Mouse (Mus musculus): ENCODE results near the gene Zbtb7b. TPM values are rescaled to one million over a fixed set of nuclear protein-coding genes. Genes with fewer than 3 reads are reported as not detected.
A peak's percentile ranks its signal among the peaks of the same experiment; 100 is the strongest.

The Zbtb7b gene
- total and polyA plus RNA-seq, 2 experiments from 2014 or later, result 2.4 to 18.4 TPM

DNA sequence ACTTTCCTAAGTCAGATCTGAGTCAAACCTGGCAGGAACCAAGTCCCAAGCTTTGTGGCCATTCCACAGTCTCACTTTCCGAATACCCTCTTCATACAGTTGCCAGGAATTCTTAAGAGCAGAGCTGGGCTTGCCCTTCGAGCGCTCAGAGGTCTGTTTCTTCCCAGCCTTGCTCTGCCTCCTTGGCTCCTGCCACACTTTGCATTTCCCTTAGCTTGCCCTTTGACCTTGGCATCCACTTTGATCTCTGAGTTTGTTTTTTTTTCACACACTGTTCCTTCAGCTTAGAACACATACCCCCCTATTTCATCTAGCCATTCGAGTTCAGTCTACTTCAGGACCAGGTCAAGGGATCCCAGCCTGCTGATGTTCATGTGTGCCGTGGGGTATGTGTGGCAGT lies 43.3 kb downstream of the Zbtb7b start:
- ATAC-seq (ENCODE audit: insufficient read depth, low read depth), result no peak
- 74% methylated on average over 5 of the region's 5 CpGs for WGBS
- TF ChIP-seq EP300 (IDR thresholded peaks at IDR 0.05; ENCODE audit: low read depth), result no peak
- TF ChIP-seq CTCF (IDR thresholded peaks at IDR 0.05; ENCODE audit: low read depth), result no peak

DNA sequence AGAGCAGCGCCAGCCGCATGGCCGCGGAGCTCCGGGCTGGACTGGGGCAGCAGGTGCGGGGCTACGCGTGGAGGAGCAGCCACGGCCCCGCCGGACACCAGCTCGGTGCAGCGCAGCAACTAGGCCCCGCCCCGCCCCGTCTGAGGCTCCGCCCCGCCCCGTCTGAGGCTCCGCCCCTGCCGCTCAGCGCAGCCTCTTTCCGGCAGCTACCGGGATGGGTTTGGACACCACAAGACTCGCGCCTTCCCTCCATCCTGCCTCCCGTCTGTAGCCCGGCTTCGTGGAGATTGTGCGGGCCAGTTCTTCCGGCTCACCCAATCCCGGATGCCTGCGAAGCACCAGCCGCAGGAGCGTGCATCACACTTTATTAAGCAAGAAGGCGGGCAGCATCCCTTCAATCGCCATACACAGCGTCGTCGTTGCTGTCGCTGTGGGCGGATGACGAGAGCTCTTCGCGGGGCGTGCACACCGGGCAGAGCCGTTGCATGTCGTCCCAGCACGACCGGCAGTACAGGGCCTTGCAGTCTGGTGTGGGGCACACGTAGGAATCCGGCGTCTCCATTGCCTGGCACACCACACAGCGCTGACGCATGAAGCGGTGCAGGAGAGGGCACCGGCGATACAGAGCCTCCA lies 44.6 kb downstream of the Zbtb7b start, which contains the start of gene Adam15:
Adam15 (minus strand) TSS at position 128 of the 633 bp plus-strand sequence.
- TF ChIP-seq EP300 (IDR thresholded peaks at IDR 0.05; ENCODE audit: low read depth) (no peak), CTCF (IDR thresholded peaks at IDR 0.05; ENCODE audit: low read depth) (no peak)
- no peaks in the 10 kb centered on the region for H3K9me3 ChIP-seq (replicated peaks; ENCODE audit: control insufficient read depth, low read length)
- H3K36me3 ChIP-seq (replicated peaks; ENCODE audit: control insufficient read depth, insufficient read depth, low read length), result peaks cover 9% of the 10 kb centered on the region
- H3K27ac ChIP-seq (ENCODE audit: low read depth), result peak within 1 kb of the TSS; percentile 82
- ATAC-seq (ENCODE audit: insufficient read depth, low read depth) (peak; percentile 84), DNase-seq (ENCODE audit: low spot score) (peak; percentile 62)
- H3K4me2 ChIP-seq (ENCODE audit: low read depth, low read length), result peak within 1 kb of the TSS; percentile 92
- peak within 1 kb of the TSS; percentile 76 for H3K4me3 ChIP-seq (ENCODE audit: low read depth, low read length)
- H3K4me1 ChIP-seq (ENCODE audit: control insufficient read depth, insufficient read depth), result peaks cover 7% of the 10 kb centered on the region; the same call in 1 of the 2 replicates
- peak within 1 kb of the TSS; percentile 67 for H3K9ac ChIP-seq (replicated peaks; ENCODE audit: low read depth, low read length)
- peaks cover 42% of the 10 kb centered on the region for H3K27me3 ChIP-seq (ENCODE audit: control insufficient read depth, insufficient read depth, low read length)
- 1% methylated on average over 57 of the region's 59 CpGs for WGBS

More for the DNA sequence above, 43.3 kb downstream of the Zbtb7b start:
- Histone ChIP-seq H3K36me3 (replicated peaks; ENCODE audit: control insufficient read depth, insufficient read depth, low read length) (no peaks in the 10 kb centered on the region; the same call in 1 of the 2 replicates), H3K27ac (ENCODE audit: low read depth) (no peak overlapping the region), H3K4me2 (ENCODE audit: low read depth, low read length) (no peak overlapping the region), H3K27me3 (ENCODE audit: control insufficient read depth, insufficient read depth, low read length) (peaks cover 42% of the 10 kb centered on the region), H3K9ac (replicated peaks; ENCODE audit: low read depth, low read length) (no peak overlapping the region), H3K9me3 (replicated peaks; ENCODE audit: control insufficient read depth, low read length) (no peaks in the 10 kb centered on the region), H3K4me3 (ENCODE audit: low read depth, low read length) (no peak overlapping the region), H3K4me1 (ENCODE audit: control insufficient read depth, insufficient read depth) (peaks cover 7% of the 10 kb centered on the region; the same call in 1 of the 2 replicates)
- no peak for DNase-seq (ENCODE audit: low spot score)

DNA sequence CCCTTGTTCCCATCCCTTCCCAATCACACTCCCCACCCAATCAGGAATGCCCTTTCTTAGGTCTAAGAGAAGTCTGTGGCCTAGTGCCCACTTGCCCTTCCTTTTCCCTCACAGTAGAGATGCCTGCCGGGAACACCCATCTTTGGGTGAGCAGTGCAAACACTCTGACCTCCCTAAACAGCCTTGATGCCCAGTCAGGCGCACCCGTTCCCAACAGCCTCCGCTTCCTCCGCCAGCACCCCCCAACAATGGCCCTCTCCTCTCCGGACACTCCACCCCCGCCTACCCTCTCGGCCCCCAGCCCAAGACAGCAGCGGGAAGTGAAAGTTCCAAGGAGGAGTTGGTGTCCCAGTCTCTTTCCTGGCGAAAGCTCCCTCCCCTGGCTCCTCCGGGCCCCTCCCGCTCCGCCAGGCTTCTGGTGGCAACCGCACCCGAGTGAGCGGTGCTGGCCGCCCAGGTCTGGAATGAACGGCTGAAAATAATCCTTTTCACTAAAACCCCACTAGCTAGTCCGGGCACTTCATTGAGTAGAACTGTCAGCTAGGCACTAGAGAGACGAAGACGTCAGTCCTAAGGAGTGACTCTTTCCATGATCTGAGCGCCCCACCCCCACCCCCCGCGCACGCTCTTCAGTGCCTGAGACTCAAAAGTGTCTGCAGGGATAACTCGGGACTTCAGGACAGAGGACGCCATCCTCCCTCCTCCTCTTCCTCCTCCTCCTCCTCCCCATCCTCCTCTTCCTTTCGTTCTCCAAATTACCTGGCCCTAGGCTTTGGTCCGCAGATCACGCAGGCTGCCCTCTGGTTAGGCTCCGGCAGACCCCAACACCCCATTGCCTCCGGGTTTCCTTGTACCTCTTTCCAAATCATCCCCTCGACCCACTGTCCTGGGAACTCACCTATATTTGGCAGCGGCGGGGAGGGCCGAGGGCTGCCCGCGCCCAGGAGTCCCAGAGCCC lies 45.4 kb downstream of the Zbtb7b start:
- ATAC-seq (ENCODE audit: insufficient read depth, low read depth) (peak; percentile 22), DNase-seq (ENCODE audit: low spot score) (peak; percentile 49)
- peaks cover 42% of the 10 kb centered on the region for H3K27me3 ChIP-seq (ENCODE audit: control insufficient read depth, insufficient read depth, low read length)
- peak overlapping the region; percentile 92 for H3K4me2 ChIP-seq (ENCODE audit: low read depth, low read length)
- no peaks in the 10 kb centered on the region for H3K9me3 ChIP-seq (replicated peaks; ENCODE audit: control insufficient read depth, low read length)
- H3K4me3 ChIP-seq (ENCODE audit: low read depth, low read length), result peak overlapping the region; percentile 76
- peaks cover 15% of the 10 kb centered on the region for H3K36me3 ChIP-seq (replicated peaks; ENCODE audit: control insufficient read depth, insufficient read depth, low read length)
- WGBS, result 2% methylated on average over 38 of the region's 38 CpGs
- H3K4me1 ChIP-seq (ENCODE audit: control insufficient read depth, insufficient read depth), result peaks cover 7% of the 10 kb centered on the region; the same call in 1 of the 2 replicates
- peak overlapping the region; percentile 67 for H3K9ac ChIP-seq (replicated peaks; ENCODE audit: low read depth, low read length)
- peak overlapping the region; percentile 82 for H3K27ac ChIP-seq (ENCODE audit: low read depth)
- no peak for TF ChIP-seq EP300 (IDR thresholded peaks at IDR 0.05; ENCODE audit: low read depth)
- TF ChIP-seq CTCF (IDR thresholded peaks at IDR 0.05; ENCODE audit: low read depth), result no peak

DNA sequence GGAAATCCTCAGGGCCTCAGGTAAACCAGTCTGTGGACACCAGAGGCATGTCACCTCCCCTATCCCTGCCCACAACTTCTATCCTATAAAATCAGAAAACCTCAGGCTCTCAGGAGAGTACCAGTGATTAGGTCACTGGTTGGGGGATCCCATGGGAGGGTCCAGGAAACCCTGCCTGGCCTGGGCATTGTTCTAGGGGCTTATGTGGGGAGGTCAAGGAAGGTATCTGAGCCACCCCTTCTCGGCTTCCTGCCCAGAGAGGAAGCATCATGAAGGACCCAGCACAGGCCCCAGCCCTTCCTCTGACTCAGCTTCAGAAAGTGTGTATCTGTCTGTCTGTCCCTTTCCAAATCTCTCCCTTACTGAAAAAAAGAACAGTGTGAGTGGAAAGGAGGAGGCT lies 46.7 kb downstream of the Zbtb7b start:
- peaks cover 17% of the 10 kb centered on the region for H3K36me3 ChIP-seq (replicated peaks; ENCODE audit: control insufficient read depth, insufficient read depth, low read length)
- H3K9ac ChIP-seq (replicated peaks; ENCODE audit: low read depth, low read length), result no peak overlapping the region
- peaks cover 7% of the 10 kb centered on the region; the same call in 1 of the 2 replicates for H3K4me1 ChIP-seq (ENCODE audit: control insufficient read depth, insufficient read depth)
- peaks cover 32% of the 10 kb centered on the region for H3K27me3 ChIP-seq (ENCODE audit: control insufficient read depth, insufficient read depth, low read length)
- ATAC-seq (ENCODE audit: insufficient read depth, low read depth), result peak; percentile 47
- no peak for TF ChIP-seq CTCF (IDR thresholded peaks at IDR 0.05; ENCODE audit: low read depth)
- TF ChIP-seq EP300 (IDR thresholded peaks at IDR 0.05; ENCODE audit: low read depth), result peak; percentile 44; the same call in 1 of the 2 replicates
- peak overlapping the region; percentile 82 for H3K27ac ChIP-seq (ENCODE audit: low read depth)
- WGBS, result 48% methylated on average over 1 of the region's 1 CpGs
- no peak for DNase-seq (ENCODE audit: low spot score)
- H3K4me3 ChIP-seq (ENCODE audit: low read depth, low read length), result no peak overlapping the region
- H3K9me3 ChIP-seq (replicated peaks; ENCODE audit: control insufficient read depth, low read length), result no peaks in the 10 kb centered on the region
- H3K4me2 ChIP-seq (ENCODE audit: low read depth, low read length), result peak overlapping the region; percentile 92

DNA sequence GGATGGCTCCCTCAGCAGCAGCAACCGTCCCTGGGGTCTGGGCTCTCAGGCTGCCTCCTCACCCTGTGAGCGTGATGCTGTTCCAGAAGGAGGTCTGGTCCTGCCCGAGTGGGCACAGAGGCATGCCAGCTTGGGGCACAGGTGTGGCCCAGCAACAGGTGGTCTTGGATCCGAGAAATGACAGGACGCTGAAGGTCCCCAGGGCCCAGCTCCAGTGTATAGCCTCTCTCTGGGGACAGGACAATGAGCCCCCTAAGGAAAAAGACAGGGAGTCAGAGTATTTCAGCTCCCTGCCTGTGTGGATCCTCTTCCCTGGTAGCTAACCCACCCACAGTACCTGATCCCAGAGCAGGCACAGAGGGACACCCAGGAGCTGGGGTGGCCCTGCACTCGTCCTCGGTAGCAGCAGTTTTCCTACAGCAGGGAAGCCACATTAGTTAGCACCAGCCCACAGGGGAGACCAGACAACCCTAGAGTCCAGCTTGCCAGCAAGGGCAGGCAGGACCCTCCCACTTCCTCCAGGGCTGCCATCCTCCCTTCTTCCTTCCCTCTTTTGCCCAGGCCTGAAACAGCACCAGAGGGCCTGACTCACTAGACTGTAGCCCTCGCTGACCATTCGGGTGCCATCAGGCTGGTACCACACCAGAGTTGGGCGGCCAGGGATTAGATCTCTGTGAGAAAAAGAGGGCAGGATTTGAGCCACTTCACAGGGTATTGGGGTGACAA lies 47.6 kb downstream of the Zbtb7b start:
- Histone ChIP-seq H3K4me1 (ENCODE audit: control insufficient read depth, insufficient read depth) (peaks cover 7% of the 10 kb centered on the region; the same call in 1 of the 2 replicates), H3K9me3 (replicated peaks; ENCODE audit: control insufficient read depth, low read length) (no peaks in the 10 kb centered on the region), H3K27ac (ENCODE audit: low read depth) (no peak overlapping the region), H3K9ac (replicated peaks; ENCODE audit: low read depth, low read length) (no peak overlapping the region), H3K27me3 (ENCODE audit: control insufficient read depth, insufficient read depth, low read length) (peaks cover 29% of the 10 kb centered on the region), H3K36me3 (replicated peaks; ENCODE audit: control insufficient read depth, insufficient read depth, low read length) (peaks cover 22% of the 10 kb centered on the region), H3K4me2 (ENCODE audit: low read depth, low read length) (peak overlapping the region; percentile 17; the same call in 1 of the 2 replicates), H3K4me3 (ENCODE audit: low read depth, low read length) (no peak overlapping the region)
- TF ChIP-seq EP300 (IDR thresholded peaks at IDR 0.05; ENCODE audit: low read depth) (no peak), CTCF (IDR thresholded peaks at IDR 0.05; ENCODE audit: low read depth) (no peak)
- no peak for ATAC-seq (ENCODE audit: insufficient read depth, low read depth)
- no peak for DNase-seq (ENCODE audit: low spot score)
- WGBS, result 75% methylated on average over 10 of the region's 10 CpGs
